Mouse (Mus musculus) layer of hippocampus, postnatal 25 days (tissue): ENCODE data around the gene Epb41l2. TPM values are rescaled to one million over a fixed set of nuclear protein-coding genes. Genes with fewer than 3 reads are reported as not detected.

Experiments
- DNase-seq, 2 experiments: peaks; one replicate each; pipeline ENCODE4 v3.0.0; 2022; ENCODE audit warnings: mixed read lengths in 2 of 2, low spot score in 1 of 2; ENCODE audit errors: extremely low spot score in 1 of 2
- total RNA-seq, 2 experiments: library from RNA; stranded (reverse); gene quantifications; 2 replicates each; pipeline ENCODE4 v1.2.3; 2021

Gene Epb41l2
- total RNA-seq, 2 experiments from 2014 or later, result 89.8 to 118 TPM

DNA sequence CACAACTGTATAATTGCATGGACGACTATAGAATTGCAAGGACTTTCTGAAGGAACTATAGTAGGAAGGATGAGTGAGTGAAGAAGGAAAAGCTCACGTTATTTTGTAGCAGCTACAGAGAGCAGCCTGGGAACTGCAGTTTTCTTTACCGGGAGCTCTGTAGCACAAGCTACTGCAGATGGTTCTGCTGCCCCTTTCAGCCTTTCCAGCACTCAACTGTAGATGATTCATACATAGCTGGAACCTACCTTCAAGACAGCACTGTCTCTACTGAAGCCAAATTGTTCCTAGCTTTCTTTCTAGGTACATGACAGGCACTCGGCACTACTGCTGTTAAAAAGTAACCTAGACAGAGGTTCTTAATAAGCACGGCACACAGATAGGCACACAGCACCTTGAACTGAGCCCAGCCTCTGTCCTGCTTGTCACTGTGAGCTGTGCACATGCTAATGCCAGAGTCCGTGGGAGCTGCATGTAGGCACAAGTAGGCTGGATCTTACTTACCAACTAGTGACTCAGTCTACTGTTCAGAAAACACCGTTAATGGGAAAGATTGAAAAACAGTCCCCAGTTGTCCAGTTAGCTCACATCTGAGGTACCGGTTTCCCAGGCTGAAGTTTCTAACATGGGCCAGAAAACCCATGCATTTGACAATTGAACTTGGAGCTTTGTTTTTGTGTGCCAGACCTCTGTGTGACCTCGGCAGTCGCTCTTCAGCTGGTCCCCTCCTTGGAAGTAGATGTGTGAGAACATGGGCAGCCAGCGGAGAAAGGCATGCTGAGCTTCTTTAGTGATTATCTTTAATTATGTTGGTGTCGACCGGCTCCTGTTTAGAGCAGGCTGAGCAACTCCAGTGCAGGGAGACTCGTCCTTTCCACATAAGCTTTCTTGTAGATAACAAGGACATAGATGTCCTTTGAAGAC lies 38.4 kb downstream of the Epb41l2 start:
- no peak for DNase-seq

DNA sequence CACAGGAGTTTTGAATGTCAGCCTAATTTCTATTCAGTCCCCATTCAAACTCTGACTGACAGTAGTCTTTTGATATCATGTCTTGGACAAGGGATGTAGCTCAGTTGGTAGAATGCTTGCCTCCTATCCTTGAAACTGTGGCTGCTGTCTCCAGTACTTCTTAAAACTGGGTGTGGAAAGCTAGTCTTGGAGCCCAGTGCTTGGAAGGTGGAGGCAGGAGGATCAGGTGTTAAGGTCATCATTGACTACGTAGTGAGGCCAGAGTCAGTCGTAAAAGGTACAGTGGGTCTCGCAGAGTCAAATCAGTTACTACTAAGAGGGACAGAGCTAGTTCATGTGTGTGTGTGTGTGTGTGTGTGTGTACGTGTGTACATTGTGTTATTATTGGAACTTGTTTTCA lies 39.4 kb downstream of the Epb41l2 start:
- DNase-seq, result no peak

DNA sequence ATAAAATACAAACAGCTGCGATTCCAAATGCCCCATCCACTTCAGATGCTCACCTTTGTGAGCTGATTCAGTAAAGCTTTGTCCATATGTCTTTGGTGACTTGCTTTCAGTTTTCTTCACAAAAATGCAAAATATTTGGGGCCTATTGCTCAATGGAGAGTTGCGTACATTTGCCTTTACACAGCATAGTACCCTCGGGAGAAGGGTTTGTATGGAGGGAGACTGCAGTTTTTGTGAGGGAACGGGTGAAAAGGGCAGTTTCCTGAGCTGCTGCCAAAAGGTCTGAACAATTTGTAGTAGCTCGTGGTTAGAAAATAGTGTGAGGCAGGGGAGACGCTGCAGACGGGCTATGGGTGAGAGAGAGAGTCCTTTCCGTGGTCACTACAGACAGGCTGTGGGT lies 40.5 kb downstream of the Epb41l2 start:
- no peak for DNase-seq

DNA sequence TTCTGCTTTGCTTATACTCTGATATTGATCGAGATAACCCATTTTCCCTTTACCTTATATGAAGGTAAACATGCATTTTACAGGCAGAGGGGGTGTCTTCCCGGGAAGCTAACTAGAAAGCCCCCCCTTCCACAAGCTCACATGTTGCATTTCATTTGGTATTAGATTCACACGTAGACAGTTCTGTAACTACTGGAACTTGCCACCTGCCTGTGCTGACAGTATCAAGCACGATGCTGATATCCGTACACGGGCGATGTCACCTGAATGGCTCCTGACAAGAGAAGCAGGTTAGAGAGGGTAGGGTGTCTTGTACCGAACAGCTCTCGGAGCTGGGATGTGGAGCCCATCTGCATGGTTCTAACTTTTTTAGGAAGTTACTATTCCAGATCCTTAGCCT lies 41.0 kb downstream of the Epb41l2 start:
- DNase-seq, result no peak

DNA sequence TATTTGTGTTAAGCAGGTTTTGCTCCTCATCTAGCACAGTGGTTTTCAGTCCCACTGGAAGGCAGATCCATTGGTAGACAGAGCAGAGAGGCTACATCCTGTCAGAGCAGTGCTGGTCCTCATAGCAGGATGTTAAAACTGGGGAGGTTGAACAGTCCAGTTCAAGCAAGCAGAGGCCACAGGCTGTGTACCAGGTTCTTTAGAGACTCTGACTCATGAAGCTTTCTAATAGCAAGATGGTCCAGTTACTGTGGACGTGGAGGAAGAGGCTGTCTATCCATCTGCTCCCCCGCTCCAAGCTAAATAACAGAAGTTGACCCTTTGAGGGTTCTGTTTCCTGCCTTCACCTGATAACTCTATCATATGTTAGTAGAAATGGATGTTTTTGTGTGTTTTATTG lies 41.8 kb downstream of the Epb41l2 start:
- DNase-seq, result no peak

DNA sequence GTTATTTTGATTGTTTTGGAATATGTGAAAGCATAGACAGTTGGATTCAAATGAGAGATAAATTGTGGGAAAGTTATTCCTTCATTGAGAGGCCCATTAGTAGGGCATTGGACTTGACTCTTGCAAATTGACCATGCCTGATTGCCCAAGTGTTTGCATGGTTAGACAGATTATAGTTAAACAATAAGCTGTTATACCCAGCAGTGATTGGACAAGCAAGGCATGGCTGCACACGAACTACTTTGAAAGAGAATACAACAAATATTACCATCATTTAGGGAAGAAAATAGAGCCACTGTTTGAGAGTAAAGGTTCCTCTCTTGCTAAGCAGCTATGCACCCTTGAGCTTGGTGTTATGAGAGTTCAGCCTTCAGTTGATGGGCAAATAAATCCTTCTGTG lies 43.3 kb downstream of the Epb41l2 start:
- DNase-seq, result no peak

DNA sequence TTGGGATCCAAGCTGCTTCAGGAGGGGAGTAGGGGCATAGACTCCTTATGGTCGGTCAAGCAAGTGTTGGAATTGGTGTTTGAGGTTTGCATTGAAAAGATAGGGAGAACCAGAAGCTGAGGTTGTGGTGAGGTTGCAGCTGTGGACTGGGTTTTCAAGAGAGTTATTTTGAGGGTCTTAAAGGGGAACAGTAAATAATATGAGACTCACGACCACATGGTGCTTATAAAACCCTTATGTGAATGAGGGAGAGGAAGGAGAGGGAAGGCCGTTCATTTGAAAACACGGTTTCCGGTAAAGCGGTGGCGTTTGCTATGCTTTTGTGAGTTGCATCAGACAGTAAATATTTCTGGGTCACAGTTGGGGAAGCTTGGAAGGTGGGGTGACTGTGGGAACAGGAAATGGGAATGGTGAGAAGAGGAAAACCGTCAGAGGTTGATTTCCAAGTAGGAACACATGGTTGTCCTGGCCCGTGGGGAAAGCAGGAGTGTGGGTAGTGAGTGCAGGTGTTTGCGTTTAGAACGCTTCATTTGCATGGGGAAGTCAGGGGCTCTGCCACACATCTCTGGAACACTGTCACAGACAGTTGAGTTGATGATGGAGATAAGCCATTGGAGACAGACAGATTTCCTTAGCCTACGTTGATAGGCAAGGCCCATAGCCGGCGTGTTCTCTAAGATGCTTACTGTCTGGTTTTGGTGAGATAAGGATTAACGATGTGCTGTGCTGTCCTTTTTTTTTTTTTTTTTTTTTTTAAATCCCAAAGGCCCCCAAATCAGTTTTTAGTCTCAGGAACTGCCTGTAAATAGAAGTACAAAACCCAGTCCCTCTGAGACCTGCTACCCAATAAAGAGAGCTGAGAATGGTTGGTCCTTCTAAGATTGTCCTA lies 44.5 kb downstream of the Epb41l2 start:
- DNase-seq, result no peak

DNA sequence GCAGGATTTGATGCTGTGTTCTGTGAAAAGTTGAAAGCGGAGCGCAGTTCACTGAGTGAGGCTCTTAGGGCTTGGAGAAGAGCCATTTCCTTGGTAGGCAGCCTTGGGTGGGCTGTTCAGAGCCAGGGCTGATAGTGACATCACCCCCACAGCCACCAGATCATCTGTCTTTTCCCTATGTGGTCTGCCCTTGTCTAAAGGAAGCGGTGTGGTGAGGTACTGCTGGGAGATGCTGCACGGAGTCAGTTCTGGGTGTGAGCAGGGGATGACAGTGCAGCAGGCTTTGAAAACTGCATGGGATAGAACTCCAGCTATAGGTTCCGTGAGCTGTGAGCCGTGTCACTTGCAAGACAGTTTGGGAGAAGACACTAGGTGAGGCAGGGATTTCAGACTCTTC lies 45.1 kb downstream of the Epb41l2 start:
- DNase-seq, result no peak

DNA sequence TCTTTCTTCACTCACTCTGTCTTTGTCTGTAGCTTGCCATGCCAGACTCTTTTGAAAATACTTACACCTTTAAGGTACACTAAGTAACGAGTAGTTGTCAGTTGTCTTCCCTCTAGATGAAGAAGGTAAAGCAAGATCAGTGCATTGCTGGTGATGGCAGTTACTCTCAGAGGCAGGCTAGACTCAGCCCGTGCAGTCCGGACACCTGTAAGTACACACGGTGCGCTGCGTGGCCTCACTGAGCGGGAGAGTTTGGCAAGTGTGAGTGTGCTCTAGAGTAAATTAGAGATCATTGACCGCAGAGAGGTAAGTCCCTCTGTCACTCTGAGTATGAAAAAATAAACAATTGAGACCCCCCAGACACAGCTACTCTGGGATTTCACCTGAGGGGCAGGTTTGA lies 46.0 kb downstream of the Epb41l2 start:
- no peak for DNase-seq

DNA sequence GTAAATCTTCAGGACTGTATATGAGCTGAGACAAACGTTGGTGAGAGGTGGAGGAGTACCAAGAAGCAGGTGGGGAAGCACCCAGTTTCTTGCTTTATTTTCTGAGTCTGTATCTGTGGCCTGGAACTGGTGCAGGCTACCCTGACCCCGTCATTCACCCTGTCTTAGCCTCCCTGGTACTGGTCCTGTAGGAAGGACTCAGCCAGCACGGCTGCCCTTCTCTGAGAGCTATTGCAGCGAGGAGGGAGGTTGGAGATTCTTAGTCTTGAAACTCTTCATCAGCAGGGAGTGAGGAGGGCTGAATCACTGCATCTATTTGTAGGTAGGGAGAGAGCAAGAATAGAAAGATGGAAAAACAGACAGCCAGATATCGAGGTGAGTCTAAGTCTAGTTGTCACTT lies 47.1 kb downstream of the Epb41l2 start:
- no peak for DNase-seq

DNA sequence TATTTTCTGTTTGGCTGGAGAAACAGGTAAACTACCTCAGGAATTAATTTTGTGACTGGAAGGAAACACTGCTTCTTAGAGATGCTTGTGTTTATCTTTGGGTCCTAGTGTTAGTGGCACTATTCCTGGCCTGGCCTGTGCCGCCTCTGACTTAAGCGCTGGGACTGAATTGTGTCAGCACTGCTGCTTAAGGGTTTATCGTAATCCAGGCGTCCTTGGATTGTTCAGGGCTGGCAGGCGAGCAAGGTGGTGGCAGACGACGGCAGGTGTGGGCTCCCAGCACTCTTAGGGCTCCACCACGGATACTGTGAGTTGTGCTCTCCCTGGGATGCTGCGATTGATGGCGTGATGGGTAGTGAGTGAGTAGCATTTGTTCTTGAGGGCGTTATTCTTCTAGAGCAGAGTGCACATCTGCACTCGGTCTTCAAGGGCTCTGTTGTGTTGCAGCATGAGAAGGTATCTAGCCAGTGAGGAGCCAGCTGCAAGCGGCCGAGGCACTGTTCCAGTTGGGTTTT lies 48.6 kb downstream of the Epb41l2 start:
- no peak for DNase-seq

DNA sequence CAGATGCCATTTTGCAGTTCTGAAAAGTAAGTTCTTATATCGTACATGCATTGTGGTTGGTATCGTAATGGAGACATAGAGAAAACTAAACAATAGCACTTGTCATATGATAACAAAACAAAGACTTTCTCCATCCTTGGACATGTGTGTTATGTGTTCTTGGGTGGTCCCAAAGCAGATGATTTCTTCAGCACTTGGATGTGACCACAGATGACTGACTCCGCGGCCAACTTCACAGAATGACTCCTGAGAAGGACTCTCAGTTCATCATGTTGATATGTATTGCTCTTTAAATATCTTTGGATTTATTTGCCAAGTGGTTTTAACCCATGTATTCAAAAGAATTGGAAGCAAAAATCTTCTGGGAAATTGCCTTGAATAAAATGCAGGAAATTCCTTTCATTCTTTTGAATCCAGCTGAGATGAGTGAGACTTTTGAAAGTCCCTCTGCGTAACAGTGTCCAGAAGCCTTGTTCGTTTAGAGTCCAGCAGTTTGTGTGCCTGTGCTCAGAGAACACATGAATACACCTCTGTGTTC lies 52.3 kb downstream of the Epb41l2 start:
- no peak for DNase-seq

DNA sequence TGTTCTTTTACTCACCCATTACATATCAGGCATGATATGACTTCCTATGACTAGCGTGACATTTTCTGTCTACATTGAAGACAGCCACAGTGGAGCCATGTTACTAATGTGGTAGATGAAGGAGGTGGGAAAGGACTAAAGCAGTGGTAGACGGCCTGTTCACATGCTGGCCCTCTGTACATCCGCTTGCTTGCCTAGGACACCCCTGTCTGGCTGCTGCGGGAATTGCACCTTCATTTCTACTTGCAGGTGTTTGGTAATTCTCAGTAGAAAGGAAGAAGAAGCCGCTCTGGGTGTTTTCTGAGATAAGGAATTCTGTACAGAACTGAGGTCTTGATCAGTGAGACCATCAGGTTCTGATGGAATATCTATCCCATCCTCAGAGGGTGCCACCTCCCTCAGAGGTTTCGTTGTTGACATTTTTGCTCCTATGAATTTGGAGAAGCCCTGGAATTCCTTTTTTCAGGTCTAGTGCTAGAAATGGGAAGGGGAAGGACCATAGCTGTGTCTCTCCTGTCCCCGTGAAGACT lies 55.7 kb downstream of the Epb41l2 start:
- DNase-seq, result no peak

DNA sequence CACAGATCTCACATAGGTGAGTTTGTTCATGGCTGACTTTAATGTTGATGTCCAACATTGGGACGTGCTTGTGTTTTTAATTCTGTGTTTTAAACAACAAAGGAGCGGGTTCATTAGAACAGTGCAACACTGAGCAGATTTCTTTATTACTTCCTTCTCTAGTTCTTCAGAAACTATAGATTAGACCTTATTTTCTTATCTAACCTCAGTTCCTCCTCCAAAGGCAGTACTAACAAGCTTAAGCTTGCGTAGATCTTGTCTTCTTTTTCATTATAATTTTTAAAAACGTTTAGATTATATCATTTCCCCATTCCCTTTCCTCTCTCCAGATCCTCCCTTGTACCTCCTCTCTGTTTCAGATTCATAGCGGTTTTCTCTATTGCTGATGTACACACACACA lies 57.1 kb downstream of the Epb41l2 start:
- DNase-seq, result no peak

DNA sequence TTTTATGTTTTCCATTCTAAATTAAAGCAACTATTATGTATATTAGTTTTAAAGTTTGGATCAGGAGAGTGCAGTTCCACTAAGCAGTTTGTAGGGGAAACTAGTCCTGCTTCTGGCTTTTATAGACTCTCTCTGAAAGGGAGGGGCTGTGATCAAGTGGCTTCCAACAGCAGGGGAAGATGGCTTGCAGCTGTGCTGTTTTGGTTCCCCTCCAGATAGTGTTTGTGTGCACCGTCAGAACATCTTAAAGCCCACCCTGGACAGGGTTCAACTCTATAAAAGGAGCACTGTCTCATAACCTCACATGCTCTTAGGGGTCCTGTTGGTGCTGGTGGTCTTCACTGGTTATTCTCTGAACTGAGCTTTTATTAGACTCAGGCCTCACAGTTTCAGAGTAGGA lies 66.5 kb downstream of the Epb41l2 start:
- no peak for DNase-seq

DNA sequence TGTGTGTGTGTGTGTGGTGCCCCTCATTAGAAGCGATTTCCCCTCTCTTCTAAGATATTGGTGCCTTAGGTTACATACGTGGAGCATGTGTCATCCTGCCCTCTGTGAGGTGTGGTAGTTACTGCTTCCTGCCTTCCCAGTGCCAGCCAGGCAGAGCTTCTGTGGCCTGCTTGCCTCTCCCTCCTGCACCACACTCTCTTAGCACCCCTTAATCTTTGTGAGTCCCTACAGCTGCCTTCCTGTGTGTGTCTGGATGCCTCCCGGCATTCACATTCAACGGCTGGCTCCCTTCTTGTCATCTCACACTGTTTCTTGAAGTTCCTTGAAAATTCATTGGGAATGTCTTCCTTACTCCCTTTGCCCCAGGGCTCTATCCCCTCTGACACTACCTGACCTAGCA lies 67.2 kb downstream of the Epb41l2 start:
- DNase-seq, result no peak

DNA sequence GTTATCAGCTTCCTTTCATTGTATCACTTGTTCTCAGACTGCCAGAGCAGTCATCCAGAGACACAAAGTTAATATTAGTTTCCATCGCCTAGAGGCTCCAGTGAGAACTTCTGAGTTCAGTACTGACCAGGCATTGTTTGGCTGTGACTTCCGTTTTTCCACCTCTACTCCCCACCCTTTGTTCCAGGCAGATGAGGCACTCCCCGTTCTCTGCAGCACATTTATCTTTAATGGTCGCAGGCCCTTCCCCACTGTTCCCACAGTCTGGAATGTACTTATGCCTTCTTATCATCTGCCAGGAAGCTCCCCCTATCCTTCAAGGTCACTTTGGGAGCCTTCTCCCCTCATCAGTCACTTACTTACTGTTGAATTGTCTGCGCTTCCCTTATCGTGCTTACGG lies 67.9 kb downstream of the Epb41l2 start:
- no peak for DNase-seq

DNA sequence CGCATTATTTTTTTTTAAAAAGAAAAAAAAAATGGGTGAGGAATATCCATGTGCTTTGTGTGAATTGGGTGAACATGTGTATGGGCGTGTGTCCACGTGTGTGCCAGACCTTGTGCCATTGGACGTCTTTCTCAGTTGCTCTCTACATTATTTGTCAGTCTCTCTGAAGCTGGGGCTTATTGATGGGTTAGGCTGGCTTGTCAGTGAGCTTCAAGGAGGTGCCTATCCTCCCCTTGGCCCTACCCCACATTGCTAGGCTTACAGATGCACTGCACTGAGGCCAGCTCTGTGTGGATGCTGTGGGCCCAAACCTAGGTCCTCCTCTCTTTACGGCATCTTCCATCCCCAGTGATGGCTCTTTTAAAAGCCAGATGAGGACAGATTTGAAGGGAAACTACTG lies 69.1 kb downstream of the Epb41l2 start:
- no peak for DNase-seq

DNA sequence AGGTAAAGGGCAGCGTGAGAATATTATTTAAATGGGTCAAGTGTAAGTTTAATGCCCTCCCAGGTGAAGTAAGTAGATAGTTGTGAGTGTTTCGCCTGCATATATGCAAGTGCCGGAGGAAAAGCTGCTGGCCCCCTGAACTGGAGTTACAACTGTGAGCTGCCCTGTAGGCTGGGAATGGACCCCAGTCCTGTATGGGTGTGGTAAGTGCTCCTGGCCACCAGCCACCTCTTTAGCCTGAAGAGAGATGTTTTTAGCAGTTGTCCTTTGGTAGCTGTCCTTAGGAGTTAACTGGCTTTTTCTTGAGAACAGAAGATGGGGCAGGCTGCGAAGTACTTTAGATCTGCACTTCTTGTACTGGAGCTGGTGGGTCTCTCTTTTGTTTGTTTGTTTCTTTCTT lies 69.7 kb downstream of the Epb41l2 start:
- no peak for DNase-seq

DNA sequence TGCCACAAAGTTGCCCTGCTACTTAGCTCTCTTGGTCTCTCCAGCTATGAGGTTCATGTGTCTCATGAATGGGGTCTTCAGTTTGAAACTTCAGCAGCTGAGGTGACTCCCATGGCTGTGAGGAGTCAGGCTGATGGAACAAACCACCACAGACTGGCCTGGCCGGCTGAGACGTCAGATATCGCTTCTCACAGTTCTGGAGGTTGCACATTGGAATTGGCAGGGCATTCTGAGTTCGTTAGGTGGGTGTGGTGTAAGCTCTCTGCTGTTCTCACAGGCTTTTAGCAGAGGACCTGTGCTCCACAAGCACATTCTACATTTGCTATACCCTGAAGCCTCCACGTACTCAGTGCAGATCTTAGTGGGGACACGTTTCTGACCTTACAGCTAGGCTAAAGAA lies 71.3 kb downstream of the Epb41l2 start:
- no peak for DNase-seq

DNA sequence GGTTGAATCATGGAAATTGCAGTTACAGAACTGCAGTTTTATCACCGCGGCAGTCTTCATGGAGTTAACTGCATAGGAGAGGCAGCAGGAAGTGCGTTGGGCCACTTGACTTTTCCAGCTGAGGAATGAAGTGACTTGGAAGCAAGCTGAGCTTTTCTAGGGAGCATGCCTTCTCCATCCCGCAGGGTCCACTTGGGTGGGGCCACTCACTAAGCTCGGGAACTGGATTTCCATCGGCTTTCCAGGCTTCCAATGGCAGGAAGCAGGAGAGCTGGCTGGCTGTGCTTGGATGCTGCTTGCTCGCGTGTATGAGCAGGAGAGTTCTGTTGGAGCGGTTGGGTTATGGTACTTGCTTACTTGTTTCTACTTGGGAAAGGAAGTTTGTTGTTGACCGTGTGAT lies 72.8 kb downstream of the Epb41l2 start:
- DNase-seq, result no peak
